Mouse (Mus musculus) hindbrain, embryonic 11.5 days (tissue): ENCODE results near the gene Cts8. TPM values are rescaled to one million over a fixed set of nuclear protein-coding genes. Genes with fewer than 3 reads are reported as not detected.
A peak's percentile ranks its signal among the peaks of the same experiment; 100 is the strongest.

Source experiments
- ATAC-seq: fragments of 200-750 bp; cut with Nextera tagmentation; 2 replicates; pipeline ENCODE4 v1.8.0; 2017; ENCODE audit warnings: mild to moderate bottlenecking, moderate TSS enrichment, moderate library complexity; ENCODE audit not compliant: low FRiP score
- DNase-seq: peaks from one replicate; pipeline ENCODE4 v3.0.0-alpha.2; 2015; ENCODE audit warnings: low spot score
- H3K27ac ChIP-seq: fragments of 300-500 bp; sonication (generic); 2 replicates; pipeline ENCODE4 v1.5.1; 2014; ENCODE audit warnings: mild to moderate bottlenecking, low read depth, low read length
- H3K27me3 ChIP-seq: fragments of 300-500 bp; sonication (generic); 2 replicates; pipeline ENCODE4 v1.6.1; 2014; ENCODE audit warnings: mild to moderate bottlenecking, low read length, moderate library complexity, mixed read lengths; ENCODE audit not compliant: control insufficient read depth, insufficient read depth
- H3K36me3 ChIP-seq: fragments of 300-500 bp; sonication (generic); 2 replicates; pipeline ENCODE4 v1.6.1; 2014; ENCODE audit warnings: mild to moderate bottlenecking, low read length, moderate library complexity, mixed read lengths; ENCODE audit not compliant: control insufficient read depth, insufficient read depth
- H3K4me1 ChIP-seq: fragments of 300-500 bp; sonication (generic); replicated peaks from 2 replicates; pipeline ENCODE4 v1.6.1; 2014; ENCODE audit warnings: low read length, mixed read lengths; ENCODE audit not compliant: control insufficient read depth, insufficient read depth
- H3K4me2 ChIP-seq: fragments of 300-500 bp; sonication (generic); replicated peaks from 2 replicates; pipeline ENCODE4 v1.6.1; 2014; ENCODE audit warnings: mild to moderate bottlenecking, low read depth, low read length
- H3K4me3 ChIP-seq: fragments of 300-500 bp; sonication (generic); 2 replicates; pipeline ENCODE4 v1.5.1; 2014; ENCODE audit warnings: low read depth, low read length
- H3K9ac ChIP-seq: fragments of 300-500 bp; sonication (generic); 2 replicates; pipeline ENCODE4 v1.6.1; 2014; ENCODE audit warnings: low read depth, low read length
- H3K9me3 ChIP-seq: fragments of 300-500 bp; sonication (generic); 2 replicates; pipeline ENCODE4 v1.6.1; 2016; ENCODE audit warnings: low read length; ENCODE audit not compliant: control insufficient read depth
- WGBS: fragments of 180-500 bp; shearing (Covaris S2); extraction: QIAGEN DNeasy Blood & Tissue Kit; methylation state at CpG from one replicate; pipeline ENCODE4 v1.1.7; 2014; 5-methylcytosine and 5-hydroxymethylcytosine counted together
- polyA plus RNA-seq: library from polyadenylated mRNA; unstranded; fragments of >200 nt; fragmentation: Nextera tagmentation; extraction: Ambion mirVana; gene quantifications from 2 replicates; pipeline ENCODE4 v1.2.1, GENCODE M21; 2014

Gene Cts8
- not detected in 2 replicates for polyA plus RNA-seq

DNA sequence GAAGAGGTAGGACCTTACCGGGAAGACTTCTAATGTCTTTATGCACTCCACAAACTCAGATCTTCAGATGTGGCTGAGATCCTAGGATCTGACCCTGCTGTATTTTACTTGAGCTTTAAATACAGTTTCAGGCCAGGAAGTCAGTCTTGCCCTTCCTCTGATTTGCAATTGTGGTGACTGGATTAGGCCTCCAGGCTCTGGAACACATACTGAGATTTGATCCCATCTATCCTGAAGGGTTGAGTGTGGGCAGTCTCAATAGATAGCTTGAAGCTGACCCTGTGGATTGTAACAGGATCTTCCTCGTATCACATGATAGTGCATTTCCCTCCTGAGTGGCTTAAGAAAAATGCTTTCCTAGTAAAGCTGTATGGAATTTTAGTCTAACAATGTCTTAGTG, at the start of gene Cts8:
TSS of gene Cts8 (minus strand) at position 101 of the 400 bp plus-strand sequence.
- no peaks in the 10 kb centered on the region for H3K36me3 ChIP-seq
- no peak within 1 kb of the TSS for H3K9ac ChIP-seq
- 87% methylated on average over 2 of the region's 2 CpGs for WGBS
- H3K27me3 ChIP-seq: no peaks in the 10 kb centered on the region
- H3K27ac ChIP-seq: no peak within 1 kb of the TSS
- no peak within 1 kb of the TSS for H3K4me3 ChIP-seq
- ATAC-seq (no peak), DNase-seq (no peak)
- H3K9me3 ChIP-seq: peaks cover 2% of the 10 kb centered on the region; the same call in 1 of the 2 replicates
- H3K4me2 ChIP-seq: no peak within 1 kb of the TSS
- H3K4me1 ChIP-seq: no peaks in the 10 kb centered on the region

DNA sequence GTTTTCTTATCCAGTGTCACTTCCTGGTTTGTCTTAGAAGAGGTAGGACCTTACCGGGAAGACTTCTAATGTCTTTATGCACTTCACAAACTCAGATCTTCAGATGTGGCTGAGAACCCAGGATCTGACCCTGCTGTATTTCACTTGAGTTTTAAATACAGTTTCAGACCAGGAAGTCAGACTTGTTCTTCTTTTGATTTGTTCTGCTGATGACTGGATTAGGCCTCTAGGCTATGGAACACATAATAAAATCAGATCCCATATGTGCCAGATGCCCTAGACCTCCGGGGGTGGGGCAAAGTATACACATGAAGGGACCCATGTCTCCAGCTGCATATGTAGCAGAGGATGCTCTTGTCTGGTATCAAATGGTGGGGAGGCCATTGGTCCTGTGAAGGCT, 33.6 kb upstream of the Cts8 start, which contains the start of gene Gm49398:
TSS of gene Gm49398 (minus strand) at position 101 of the 400 bp plus-strand sequence.
- Histone ChIP-seq H3K4me1 (no peaks in the 10 kb centered on the region), H3K4me3 (no peak within 1 kb of the TSS), H3K9ac (no peak within 1 kb of the TSS), H3K4me2 (no peak within 1 kb of the TSS), H3K36me3 (no peaks in the 10 kb centered on the region), H3K27me3 (no peaks in the 10 kb centered on the region), H3K27ac (no peak within 1 kb of the TSS), H3K9me3 (0 out of 2 replicates have a peak, but pooled peaks cover 8% of the 10 kb centered on the region)
- DNase-seq: no peak
- WGBS: 77% methylated on average over 2 of the region's 2 CpGs
- no peak for ATAC-seq

DNA sequence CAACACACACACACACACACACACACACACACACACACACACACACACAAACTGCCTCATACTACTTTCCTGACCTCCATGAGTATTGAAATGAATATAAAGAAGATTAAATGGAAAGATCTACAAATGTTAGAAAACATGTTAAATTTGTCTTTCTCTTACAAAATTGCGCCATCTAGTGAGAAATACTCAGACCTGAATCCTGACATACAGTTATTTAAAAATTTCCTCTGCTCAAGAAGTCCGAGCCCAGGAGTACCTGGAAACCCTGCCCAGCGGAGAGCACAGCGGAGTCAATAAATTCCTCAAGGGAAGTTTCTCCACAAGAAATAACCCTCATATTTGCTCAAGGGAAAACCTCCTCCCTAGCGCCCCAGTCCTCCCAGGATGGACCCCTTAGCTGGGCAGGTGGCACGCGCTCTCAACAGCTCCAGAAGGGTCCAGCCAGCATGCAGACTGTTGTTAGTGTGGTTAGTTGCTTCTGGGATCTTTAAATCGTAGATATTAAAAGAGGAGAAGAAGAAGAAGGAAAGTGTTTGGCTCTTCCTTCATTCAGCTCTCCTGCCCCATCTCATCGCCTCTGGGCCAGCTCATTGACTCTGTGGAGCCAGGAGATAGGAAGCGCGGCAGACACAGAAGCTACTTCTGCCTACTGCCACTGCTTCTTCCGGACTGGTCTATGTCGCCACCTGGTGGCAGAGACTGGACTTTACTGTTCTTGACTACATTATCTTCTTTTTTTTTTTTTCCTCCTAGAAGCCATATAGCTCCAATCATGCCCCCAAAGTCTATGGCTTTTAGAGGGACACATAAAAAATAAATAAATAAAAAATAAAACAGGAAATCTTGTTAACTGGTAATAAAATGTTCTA, 13.8 kb downstream of the Cts8 start:
- peak; percentile 54 for DNase-seq
- Histone ChIP-seq H3K4me3 (no peak overlapping the region), H3K27me3 (no peaks in the 10 kb centered on the region), H3K36me3 (no peaks in the 10 kb centered on the region), H3K27ac (no peak overlapping the region), H3K4me1 (no peaks in the 10 kb centered on the region), H3K9me3 (no peaks in the 10 kb centered on the region), H3K4me2 (no peak overlapping the region), H3K9ac (no peak overlapping the region)
- WGBS: 63% methylated on average over 13 of the region's 13 CpGs
- ATAC-seq: no peak

DNA sequence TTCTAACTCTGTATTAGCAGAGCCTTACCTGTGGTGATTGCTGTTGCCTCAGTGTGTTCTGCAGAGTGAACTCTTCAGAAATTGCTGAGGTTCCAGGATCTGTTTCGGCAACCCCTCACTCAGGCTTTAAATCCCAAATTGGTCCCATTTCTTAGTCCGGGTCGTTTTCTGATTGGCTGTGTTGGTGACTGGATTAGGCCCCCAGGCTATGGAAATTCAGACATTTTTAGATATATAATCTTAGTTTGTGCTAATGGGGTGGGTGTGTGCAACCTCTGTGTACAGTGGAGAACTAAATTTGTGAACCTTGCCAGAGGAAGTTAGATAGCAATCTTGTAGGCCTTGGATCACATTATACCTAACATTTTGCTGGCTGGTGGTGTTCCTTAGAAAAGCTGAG, 51.8 kb downstream of the Cts8 start, which contains the start of gene Cts6:
TSS of gene Cts6 (minus strand) at position 101 of the 400 bp plus-strand sequence.
- 89% methylated on average over 3 of the region's 3 CpGs for WGBS
- Histone ChIP-seq H3K36me3 (no peaks in the 10 kb centered on the region), H3K4me3 (no peak within 1 kb of the TSS), H3K4me1 (no peaks in the 10 kb centered on the region), H3K9me3 (no peaks in the 10 kb centered on the region; the same call in 1 of the 2 replicates), H3K9ac (no peak within 1 kb of the TSS), H3K4me2 (no peak within 1 kb of the TSS), H3K27me3 (no peaks in the 10 kb centered on the region), H3K27ac (no peak within 1 kb of the TSS)
- DNase-seq (no peak), ATAC-seq (no peak)

Other genes starting within 250 kb of the Cts8 start
- not detected in 2 replicates for gene Ctsj, start 249.4 kb downstream of the Cts8 start, polyA plus RNA-seq
- gene Ctsq, start 214.7 kb downstream of the Cts8 start, polyA plus RNA-seq: not detected in 2 replicates
- gene Ctsr, start 91.1 kb downstream of the Cts8 start, polyA plus RNA-seq: not detected in 2 replicates
- gene Cts6, start 51.9 kb downstream of the Cts8 start, polyA plus RNA-seq: not detected in 2 replicates
- gene Gm49398, start 33.5 kb upstream of the Cts8 start, polyA plus RNA-seq: not detected in 2 replicates
- gene Cts7, start 102.8 kb upstream of the Cts8 start, polyA plus RNA-seq: not detected in 2 replicates